Mouse (Mus musculus) heart, adult 2 months (tissue): ENCODE measurements around the gene Kif21a. TPM values are rescaled to one million over a fixed set of nuclear protein-coding genes. Genes with fewer than 3 reads are reported as not detected.

Source experiments
- DNase-seq, 2 experiments: peaks; one replicate each; pipeline ENCODE4 v3.0.0; 2021
- H3K27ac ChIP-seq: fragments of 200-600 bp; 2 replicates; pipeline ENCODE4 v1.8.1; 2022
- H3K27me3 ChIP-seq: fragments of 200-500 bp; 2 replicates; pipeline ENCODE4 v1.6.1; 2012; ENCODE audit warnings: mild to moderate bottlenecking, low read length, inconsistent platforms, mixed read lengths; ENCODE audit not compliant: control insufficient read depth, insufficient read depth
- H3K36me3 ChIP-seq: fragments of 200-500 bp; 2 replicates; pipeline ENCODE4 v1.6.1; 2012; ENCODE audit warnings: low read length, inconsistent platforms; ENCODE audit not compliant: control insufficient read depth, insufficient read depth
- H3K4me1 ChIP-seq: fragments of 200-500 bp; 2 replicates; pipeline ENCODE4 v1.6.1; 2011; ENCODE audit warnings: low read length; ENCODE audit not compliant: control insufficient read depth, insufficient read depth
- H3K4me3 ChIP-seq: fragments of 200-600 bp; 2 replicates; pipeline ENCODE4 v1.8.1; 2022
- H3K79me2 ChIP-seq: fragments of 200-500 bp; replicated peaks from 2 replicates; pipeline ENCODE4 v1.6.1; 2012; ENCODE audit warnings: mild to moderate bottlenecking, inconsistent platforms, low read length, moderate library complexity, mixed read lengths; ENCODE audit not compliant: control insufficient read depth, insufficient read depth
- H3K9ac ChIP-seq: fragments of 200-500 bp; 2 replicates; pipeline ENCODE4 v1.6.1; 2012; ENCODE audit warnings: low read depth, mild to moderate bottlenecking, control low read depth, inconsistent platforms, low read length, mixed read lengths
- CTCF ChIP-seq: fragments of 200-600 bp; IDR thresholded peaks from 2 replicates; pipeline ENCODE4 v1.8.1; 2022; ENCODE audit warnings: antibody characterized with exemption, mild to moderate bottlenecking, moderate library complexity
- EP300 ChIP-seq: fragments of 200-500 bp; IDR thresholded peaks from 2 replicates; pipeline ENCODE4 v1.6.1; 2011; ENCODE audit warnings: low read depth, low read length, control low read depth; ENCODE audit not compliant: insufficient read depth
- POLR2A ChIP-seq: fragments of 200-500 bp; IDR thresholded peaks from 2 replicates; pipeline ENCODE4 v1.6.1; 2011; ENCODE audit warnings: mild to moderate bottlenecking, low read depth, low read length, control low read depth; ENCODE audit not compliant: insufficient read depth
- WGBS: fragments of 180-500 bp; shearing (Covaris S2); methylation state at CpG from one replicate; pipeline ENCODE4 v1.1.7; 2018; 5-methylcytosine and 5-hydroxymethylcytosine counted together
- intact Hi-C: fragments of 180-260 bp; cut with DNase I; formaldehyde crosslinking; loops from one replicate; pipeline ENCODE4 v1.15.1; 2025
- long read RNA-seq: library from polyadenylated mRNA; stranded (forward); transcript quantifications from one replicate; pipeline ENCODE4 v2.0.0, GENCODE M21; 2021
- polyA plus RNA-seq: library from polyadenylated mRNA; depleted of rRNA; stranded (reverse); fragments of >200 nt; gene quantifications from 2 replicates; pipeline ENCODE4 v1.2.3, GENCODE M21; 2012; rRNA removed
- total RNA-seq, 2 experiments: library from RNA; stranded (reverse); gene quantifications; 2 replicates each; pipeline ENCODE4 v1.2.3; 2021

The Kif21a gene
- total RNA-seq (10 to 100 TPM; 18.1 to 18.9 TPM), polyA plus RNA-seq (3.7 and 13.3 TPM in 2 replicates)
- long read RNA-seq, partial matches to known transcripts: 0 of 3 reads
- long read RNA-seq, other reads (novel, unspliced or antisense): 3 of 3 reads

DNA sequence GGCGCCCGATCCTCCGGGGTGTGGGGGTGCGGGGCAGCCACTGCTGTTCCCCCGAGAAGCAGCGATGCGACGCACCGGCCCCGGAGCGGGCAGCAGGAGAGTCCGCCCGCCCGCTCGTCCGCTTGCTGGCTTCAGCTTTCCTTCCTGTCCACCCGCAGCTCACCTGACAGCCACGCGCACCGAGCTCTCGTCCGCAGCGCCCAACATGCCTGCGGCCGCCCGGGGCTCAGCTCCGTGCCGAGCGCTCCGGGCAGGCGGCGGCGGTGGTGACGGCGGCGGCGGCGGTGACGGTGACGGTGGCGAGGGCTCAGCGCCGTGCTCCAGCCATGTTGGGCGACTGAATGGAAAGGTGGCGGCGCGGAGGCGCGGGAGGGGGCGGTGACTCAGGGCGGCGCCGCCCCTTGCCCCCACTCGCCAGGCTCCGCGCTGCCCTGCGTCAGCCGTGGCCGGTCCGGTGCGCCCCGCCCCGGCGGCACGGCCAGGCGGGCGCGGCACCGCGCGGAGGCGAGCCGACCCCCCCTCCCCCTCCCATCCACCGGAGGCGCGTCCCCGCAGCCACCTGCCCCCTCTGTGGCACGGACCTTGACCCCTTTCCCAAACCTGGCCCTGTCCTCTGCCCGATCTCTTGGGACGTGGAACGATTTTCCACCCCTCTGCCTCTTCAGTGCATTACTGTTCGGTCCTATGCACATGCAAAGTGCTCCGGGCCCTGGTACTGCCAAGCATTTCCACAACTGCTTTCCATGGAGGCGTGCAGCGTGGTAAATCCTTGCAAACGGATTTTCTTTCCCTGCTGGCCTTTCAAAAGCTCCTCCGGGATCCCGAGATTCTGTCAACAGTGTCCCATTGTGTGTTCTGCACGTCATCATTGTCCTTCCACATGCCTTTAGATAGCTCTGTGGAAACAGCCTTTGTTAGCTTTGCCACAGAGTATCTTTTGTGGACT lies at the start of gene Kif21a:
Gene Kif21a, minus strand, starts transcription at position 453 of the 946 bp plus-strand sequence.
- Histone ChIP-seq H3K36me3 (no peaks in the 10 kb centered on the region), H3K4me3 (peak within 1 kb of the TSS; percentile 68), H3K4me1 (no peaks in the 10 kb centered on the region), H3K9ac (peak within 1 kb of the TSS; percentile 77), H3K79me2 (no peaks in the 10 kb centered on the region), H3K27ac (peak within 1 kb of the TSS; percentile 73), H3K27me3 (no peaks in the 10 kb centered on the region)
- intact Hi-C loops: loop anchor here (10.0 kb wide), 1 partner anchor 895 kb away; no protein-coding TSS in a partner anchor
- under 1% methylated on average over 81 of the region's 89 CpGs for WGBS
- peak; percentile 78 to 84 for DNase-seq
- no peak for TF ChIP-seq CTCF
- no peak for TF ChIP-seq POLR2A
- no peak for TF ChIP-seq EP300

DNA sequence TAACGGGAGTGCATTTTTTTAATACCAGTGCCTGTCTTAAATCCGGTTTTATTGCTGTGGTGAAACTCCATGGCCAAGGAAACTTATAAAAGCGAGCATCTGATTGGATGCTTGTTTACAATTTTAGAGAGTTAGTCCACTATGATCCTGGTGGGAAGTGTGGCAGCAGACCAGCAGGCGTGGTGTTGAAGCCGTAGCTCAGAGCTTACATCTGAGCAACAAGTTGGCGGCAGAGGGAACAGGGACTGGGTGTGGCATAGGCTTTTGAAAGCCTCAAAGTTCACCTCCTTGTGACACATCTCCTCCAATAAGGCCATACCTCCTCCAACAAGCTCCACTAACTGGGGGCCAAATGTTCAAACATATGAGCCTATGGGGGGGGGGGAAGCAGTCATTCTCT lies 46.9 kb upstream of the Kif21a start:
- TF ChIP-seq POLR2A (no peak), EP300 (no peak), CTCF (no peak)
- WGBS: 84% methylated on average over 6 of the region's 6 CpGs
- Histone ChIP-seq H3K4me1 (no peaks in the 10 kb centered on the region), H3K27ac (no peak overlapping the region), H3K9ac (no peak overlapping the region), H3K27me3 (no peaks in the 10 kb centered on the region), H3K79me2 (no peaks in the 10 kb centered on the region), H3K4me3 (no peak overlapping the region), H3K36me3 (no peaks in the 10 kb centered on the region)
- no peak for DNase-seq
- intact Hi-C loops: no loop called here

DNA sequence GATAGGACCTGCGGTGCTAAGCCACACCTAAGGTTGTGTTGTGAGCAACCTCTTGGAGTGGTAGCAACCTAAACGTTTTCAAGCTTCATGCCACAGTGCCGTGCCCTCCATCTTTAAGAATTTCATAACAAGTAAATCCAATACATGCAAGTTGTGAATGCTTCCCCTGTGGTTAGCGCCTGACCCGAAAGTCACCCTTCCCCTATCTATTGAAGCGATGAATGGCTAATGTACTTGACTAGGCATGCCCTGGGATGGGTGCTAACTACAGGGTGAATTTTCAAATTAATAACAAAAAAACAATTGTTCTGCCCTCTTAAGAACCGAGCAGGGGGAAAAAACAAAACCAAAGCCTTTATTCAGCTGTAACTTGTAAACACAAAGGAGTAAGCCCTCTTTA lies 39.7 kb upstream of the Kif21a start:
- Histone ChIP-seq H3K36me3 (no peaks in the 10 kb centered on the region), H3K27ac (no peak overlapping the region), H3K79me2 (no peaks in the 10 kb centered on the region), H3K4me1 (no peaks in the 10 kb centered on the region), H3K4me3 (no peak overlapping the region), H3K27me3 (no peaks in the 10 kb centered on the region; the same call in 1 of the 2 replicates), H3K9ac (no peak overlapping the region)
- no peak for DNase-seq
- WGBS: 91% methylated on average over 7 of the region's 7 CpGs
- intact Hi-C loops: no loop called here
- TF ChIP-seq CTCF: no peak
- no peak for TF ChIP-seq EP300
- TF ChIP-seq POLR2A: no peak

DNA sequence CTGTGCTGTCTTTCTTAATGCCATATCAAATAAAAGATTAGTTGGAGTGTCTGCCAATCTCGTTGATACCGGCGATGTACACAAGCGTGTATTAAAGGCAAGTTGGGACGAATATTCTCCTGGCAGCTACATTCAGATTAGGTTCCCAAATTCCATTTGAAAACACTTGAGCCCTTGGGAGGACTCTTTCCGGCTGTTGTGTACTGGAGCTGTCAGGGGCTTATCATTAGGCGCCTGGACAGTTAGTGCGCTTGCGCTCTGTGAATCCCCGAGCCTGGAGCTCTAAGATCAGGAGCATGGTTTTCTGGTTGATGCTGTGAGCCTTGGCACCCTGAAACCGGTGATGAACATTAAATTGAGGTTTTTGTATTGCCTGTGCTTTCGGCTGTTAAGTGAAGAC lies 38.3 kb upstream of the Kif21a start:
- 56% methylated on average over 12 of the region's 12 CpGs for WGBS
- no peak overlapping the region for H3K9ac ChIP-seq
- no peak for TF ChIP-seq EP300
- TF ChIP-seq CTCF: no peak
- TF ChIP-seq POLR2A: no peak
- no peaks in the 10 kb centered on the region for H3K79me2 ChIP-seq
- H3K27ac ChIP-seq: no peak overlapping the region
- no peaks in the 10 kb centered on the region for H3K36me3 ChIP-seq
- H3K4me3 ChIP-seq: no peak overlapping the region
- peak; percentile 21 to 51 for DNase-seq
- intact Hi-C loops: no loop called here
- H3K4me1 ChIP-seq: no peaks in the 10 kb centered on the region
- no peaks in the 10 kb centered on the region; the same call in 1 of the 2 replicates for H3K27me3 ChIP-seq

- intact Hi-C loops: no loop called here
- Histone ChIP-seq H3K4me1 (no peaks in the 10 kb centered on the region), H3K36me3 (no peaks in the 10 kb centered on the region), H3K79me2 (no peaks in the 10 kb centered on the region), H3K4me3 (no peak overlapping the region), H3K27ac (no peak overlapping the region), H3K9ac (no peak overlapping the region), H3K27me3 (no peaks in the 10 kb centered on the region)
- 56% methylated on average over 15 of the region's 15 CpGs for WGBS
- DNase-seq: no peak
- TF ChIP-seq CTCF (no peak), POLR2A (no peak), EP300 (no peak)
Measured at GRCm38 (mm10) chr15:91077457-91078410, 28.0 kb upstream of the Kif21a start.
